9 mouse cellular contexts compared by ENCODE assay signal in the genomic region with DNA sequence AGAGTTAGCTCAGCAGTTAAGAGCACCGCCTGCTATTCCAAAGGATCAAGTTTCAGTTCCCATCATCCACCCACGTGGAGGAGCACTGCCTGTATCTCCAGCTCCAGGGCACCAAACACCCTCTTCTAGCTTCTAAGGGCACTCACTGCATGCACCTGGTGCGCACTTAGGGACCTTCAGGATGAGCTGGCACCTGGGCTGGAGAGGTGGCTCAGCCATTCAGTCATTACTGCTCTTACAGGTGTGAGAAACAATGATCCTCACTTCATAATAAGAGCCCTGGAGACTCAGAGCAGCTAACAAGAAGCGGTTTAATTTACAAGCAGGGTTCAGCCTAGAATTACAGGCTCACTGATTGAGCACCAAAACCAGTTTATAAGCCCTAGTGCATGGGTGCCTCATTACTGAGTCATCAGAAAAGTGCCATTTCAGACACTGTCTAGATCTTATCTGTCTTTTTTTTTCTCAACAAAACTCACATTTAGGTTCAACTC. TPM values are rescaled to one million over a fixed set of nuclear protein-coding genes. Genes with fewer than 3 reads are reported as not detected.
DNase-seq lines count a peak whose midpoint lies in the region; ATAC-seq and TF ChIP-seq lines count a peak whose summit lies in the region.
"Had no signal": no experiment of that assay in that cellular context is flagged by ENCODE, and none has a peak within 500 bp of the region (broad histone marks: within the 10 kb centered on the region; RNA-seq: fewer than 3 reads in every experiment).

No protein-coding gene starts in this region.

- H3K4me1 ChIP-seq in heart, embryonic 12.5 days (replicated peaks) = peaks cover 14% of the 10 kb centered on the region
- no peaks in the 10 kb centered on the region for H3K4me1 ChIP-seq in forebrain, embryonic 14.5 days (ENCODE audit: control insufficient read depth, insufficient read depth, low read length)
- H3K4me1 ChIP-seq in lung, embryonic 15.5 days = 0 out of 2 replicates have a peak, but pooled peaks cover 8% of the 10 kb centered on the region
- no peaks in the 10 kb centered on the region for H3K4me1 ChIP-seq in cerebellum, adult 2 months (ENCODE audit: control insufficient read depth, insufficient read depth, low read length)

- H3K9me3 ChIP-seq in heart, embryonic 12.5 days (replicated peaks) = no peaks in the 10 kb centered on the region
- H3K9me3 ChIP-seq in forebrain, embryonic 14.5 days (replicated peaks; ENCODE audit: control insufficient read depth, low read length) = no peaks in the 10 kb centered on the region
- no peaks in the 10 kb centered on the region for H3K9me3 ChIP-seq in lung, embryonic 15.5 days
- H3K9me3 ChIP-seq: liver, embryonic 13.5 days had no signal

- TF ChIP-seq POLR2A in cerebellum, adult 2 months (IDR thresholded peaks at IDR 0.05; ENCODE audit: borderline replicate concordance, insufficient read depth, low read length) = no peak

- no peaks in the 10 kb centered on the region for H3K27me3 ChIP-seq in heart, embryonic 12.5 days (replicated peaks)
- H3K27me3 ChIP-seq in forebrain, embryonic 14.5 days (replicated peaks; ENCODE audit: control insufficient read depth, insufficient read depth, low read length) = no peaks in the 10 kb centered on the region
- no peaks in the 10 kb centered on the region for H3K27me3 ChIP-seq in lung, embryonic 15.5 days
- H3K27me3 ChIP-seq in cerebellum, adult 2 months (ENCODE audit: control insufficient read depth, insufficient read depth, low read length) = no peaks in the 10 kb centered on the region

- H3K4me2 ChIP-seq in heart, embryonic 12.5 days = peak overlapping the region; percentile 65
- H3K4me2 ChIP-seq in forebrain, embryonic 14.5 days (ENCODE audit: low read length) = no peak overlapping the region
- H3K4me2 ChIP-seq in lung, embryonic 15.5 days = peak overlapping the region; percentile 24
- H3K4me2 ChIP-seq: liver, embryonic 13.5 days had no signal

- no peak for DNase-seq in heart, postnatal 25 days (ENCODE audit: low spot score)
- peak; percentile 65 for DNase-seq in CD4-positive, CD25-positive, alpha-beta regulatory T cell, adult 2 months (ENCODE audit: low read depth, low spot score)
- DNase-seq in forebrain, embryonic 14.5 days (ENCODE audit: low spot score) = peak; percentile 4
- DNase-seq in cerebellum, adult 2 months = no peak
- no peak for DNase-seq in layer of hippocampus, adult 8-10 months (ENCODE audit: low spot score in 2 of 2)
- DNase-seq in right cerebral cortex, postnatal 36 days (ENCODE audit: low spot score in 2 of 2) = no peak
- DNase-seq: liver, embryonic 13.5 days had no signal

- TF ChIP-seq CTCF in cerebellum, adult 2 months (IDR thresholded peaks at IDR 0.05; ENCODE audit: borderline replicate concordance, insufficient read depth, low read depth, low read length) = no peak

- peak overlapping the region; percentile 35 for H3K4me3 ChIP-seq in heart, embryonic 12.5 days
- no peak overlapping the region for H3K4me3 ChIP-seq in forebrain, embryonic 14.5 days (ENCODE audit: low read depth, low read length)
- H3K4me3 ChIP-seq in lung, embryonic 15.5 days = no peak overlapping the region
- H3K4me3 ChIP-seq in cerebellum, adult 2 months (replicated peaks; ENCODE audit: insufficient read depth, low read depth, low read length) = no peak overlapping the region
- H3K4me3 ChIP-seq: liver, embryonic 13.5 days had no signal

- no peaks in the 10 kb centered on the region for H3K36me3 ChIP-seq in heart, embryonic 12.5 days
- no peaks in the 10 kb centered on the region for H3K36me3 ChIP-seq in forebrain, embryonic 14.5 days (ENCODE audit: control insufficient read depth, insufficient read depth, low read length)
- H3K36me3 ChIP-seq in lung, embryonic 15.5 days = no peaks in the 10 kb centered on the region
- H3K36me3 ChIP-seq: liver, embryonic 13.5 days had no signal

- H3K27ac ChIP-seq in heart, embryonic 12.5 days (ENCODE audit: poor library complexity, severe bottlenecking) = no peak overlapping the region
- no peak overlapping the region for H3K27ac ChIP-seq in forebrain, embryonic 14.5 days (ENCODE audit: low read depth, low read length)
- no peak overlapping the region for H3K27ac ChIP-seq in lung, embryonic 15.5 days
- no peak overlapping the region for H3K27ac ChIP-seq in cerebellum, adult 2 months (ENCODE audit: insufficient read depth, low read length)
- H3K27ac ChIP-seq: liver, embryonic 13.5 days had no signal

- ATAC-seq in heart, embryonic 12.5 days (ENCODE audit: insufficient number of reproducible peaks, low FRiP score) = no peak
- no peak for ATAC-seq in forebrain, embryonic 14.5 days
- peak; percentile 39; the same call in 1 of the 2 replicates for ATAC-seq in lung, embryonic 15.5 days (ENCODE audit: borderline replicate concordance, extremely low read depth, low FRiP score, low TSS enrichment)

- intact Hi-C loops in heart, postnatal 25 days (cut with DNase I) = no loop called here

- WGBS in heart, embryonic 12.5 days = 2% methylated on average over 4 of the region's 4 CpGs
- WGBS in forebrain, embryonic 14.5 days = 0% methylated on average over 4 of the region's 4 CpGs
- WGBS in lung, embryonic 15.5 days = under 1% methylated on average over 4 of the region's 4 CpGs
- WGBS in cerebellum, adult 2 months = 16% methylated on average over 4 of the region's 4 CpGs

- peak overlapping the region; percentile 51; the same call in 1 of the 2 replicates for H3K9ac ChIP-seq in heart, embryonic 12.5 days
- H3K9ac ChIP-seq in forebrain, embryonic 14.5 days (ENCODE audit: low read length) = no peak overlapping the region
- no peak overlapping the region for H3K9ac ChIP-seq in lung, embryonic 15.5 days
- H3K9ac ChIP-seq: liver, embryonic 13.5 days had no signal

RNA-seq across cellular contexts. Expression of gene Ints6, which starts 37.7 kb away (rescaled TPM):
- 22.9 and 31.4 TPM in 2 replicates for polyA plus RNA-seq in heart, embryonic 12.5 days (2016; fragmentation: Nextera tagmentation; extraction: Ambion mirVana)
- total RNA-seq in heart, postnatal 25 days (2021) = 10 to 100 TPM; 15.6 to 17.7 TPM
- 15.9 and 22.9 TPM in 2 replicates for polyA plus RNA-seq in forebrain, embryonic 14.5 days (2014; fragmentation: Nextera tagmentation; extraction: Ambion mirVana)
- polyA plus RNA-seq in lung, embryonic 15.5 days (2015; fragmentation: Nextera tagmentation; extraction: Ambion mirVana) = 18.5 and 22.8 TPM in 2 replicates
- 13.1 and 15.1 TPM in 2 replicates for polyA plus RNA-seq in cerebellum, adult 2 months (2012; rRNA removed)
- 10 to 100 TPM; 32.8 to 51.3 (median 42.3) TPM for total RNA-seq in layer of hippocampus, adult 8-10 months (2022)

RNA-seq across cellular contexts. Expression of gene Wdfy2, which starts 38.8 kb away (rescaled TPM):
- polyA plus RNA-seq in heart, embryonic 12.5 days (2016; fragmentation: Nextera tagmentation; extraction: Ambion mirVana) = 8.8 and 8.9 TPM in 2 replicates
- total RNA-seq in heart, postnatal 25 days (2021) = 1 to 10 TPM; 6.8 to 7.7 TPM
- polyA plus RNA-seq in forebrain, embryonic 14.5 days (2014; fragmentation: Nextera tagmentation; extraction: Ambion mirVana) = 9.2 and 10.0 TPM in 2 replicates
- 6.2 and 6.3 TPM in 2 replicates for polyA plus RNA-seq in lung, embryonic 15.5 days (2015; fragmentation: Nextera tagmentation; extraction: Ambion mirVana)
- 15.1 and 15.8 TPM in 2 replicates for polyA plus RNA-seq in cerebellum, adult 2 months (2012; rRNA removed)
- 10 to 100 TPM; 15.9 to 19.2 (median 17.7) TPM for total RNA-seq in layer of hippocampus, adult 8-10 months (2022)

Comparison
In these comparisons a context has a peak if more than half of its experiments do, and no peak if none do; other contexts are left out.
1. DNase-seq: peak in CD4-positive, CD25-positive, alpha-beta regulatory T cell, adult 2 months (single experiment) and forebrain, embryonic 14.5 days (single experiment); none in heart, postnatal 25 days (single experiment), cerebellum, adult 2 months (0 of 2), layer of hippocampus, adult 8-10 months (0 of 2) and right cerebral cortex, postnatal 36 days (0 of 2).